Mouse (Mus musculus): ENCODE measurements at regions not wholly inside any gene's neighbourhood (a gene's known extent, or its start where the extent isn't known, plus 50 kb on each side); places are given as distances from the start of the nearest gene placed in this dataset.

DNA sequence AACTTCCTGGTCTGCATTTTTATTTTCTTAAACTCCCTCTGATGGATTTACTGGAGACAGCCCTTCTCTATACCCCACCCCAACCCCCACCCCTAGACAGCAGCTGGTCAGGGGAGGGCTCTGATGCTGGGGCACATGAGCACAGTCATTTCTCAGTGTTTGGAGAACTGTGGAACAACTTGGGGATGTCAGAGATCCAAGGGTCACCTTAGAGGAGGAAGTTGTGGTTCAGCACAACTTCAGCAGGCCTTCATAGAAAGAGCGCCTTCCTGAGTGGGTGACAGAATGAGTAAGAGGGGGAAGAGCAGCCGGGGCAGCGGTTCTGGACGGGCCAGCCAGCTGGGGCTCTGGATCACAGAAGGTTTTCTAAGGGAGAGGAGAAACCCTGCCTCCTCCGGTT is 298.2 kb upstream of the Stt3b start:
- no peaks in the 10 kb centered on the region for H3K9me3 ChIP-seq (ENCODE audit: low read length)
- H3K4me2 ChIP-seq (ENCODE audit: low read depth): no peak overlapping the region
- H3K27me3 ChIP-seq (ENCODE audit: insufficient read depth, low read length): no peaks in the 10 kb centered on the region
- no peak for TF ChIP-seq CTCF (IDR thresholded peaks at IDR 0.05; ENCODE audit: low read depth)
- WGBS: 92% methylated on average over 5 of the region's 5 CpGs
- DNase-seq (no peak), ATAC-seq (no peak)
- H3K27ac ChIP-seq (ENCODE audit: low read depth, low read length): no peak overlapping the region
- no peaks in the 10 kb centered on the region for H3K36me3 ChIP-seq (ENCODE audit: insufficient read depth)
- peaks cover 6% of the 10 kb centered on the region; the same call in 1 of the 2 replicates for H3K4me1 ChIP-seq (ENCODE audit: insufficient read depth)
- H3K9ac ChIP-seq: no peak overlapping the region
- no peak overlapping the region for H3K4me3 ChIP-seq (ENCODE audit: low read depth, low read length)

DNA sequence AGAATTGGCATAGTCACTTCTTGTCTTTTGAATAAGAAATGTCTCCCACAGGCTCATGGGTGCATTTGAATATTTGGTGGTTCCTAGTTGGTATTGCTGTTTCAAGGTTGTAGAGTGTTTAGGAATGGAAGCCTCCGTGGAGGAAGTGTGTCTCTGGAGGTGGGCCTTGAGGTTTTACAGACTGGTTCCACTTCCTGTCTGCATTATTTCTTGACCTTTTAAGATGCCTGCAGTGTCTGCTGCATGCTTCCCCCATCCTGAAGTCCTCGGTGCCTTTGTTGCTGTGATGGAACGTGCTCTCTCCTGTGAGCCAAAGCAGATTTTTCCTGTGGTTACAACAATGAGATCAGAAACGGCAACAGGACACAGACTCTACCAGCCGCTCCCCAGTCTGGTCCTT is 299.4 kb upstream of the Gadl1 start:
- no peak for ATAC-seq
- peaks cover 6% of the 10 kb centered on the region; the same call in 1 of the 2 replicates for H3K4me1 ChIP-seq (ENCODE audit: insufficient read depth)
- no peak overlapping the region for H3K9ac ChIP-seq
- 89% methylated on average over 5 of the region's 5 CpGs for WGBS
- H3K4me3 ChIP-seq (ENCODE audit: low read depth, low read length): no peak overlapping the region
- no peak overlapping the region for H3K4me2 ChIP-seq (ENCODE audit: low read depth)
- DNase-seq: no peak
- H3K27me3 ChIP-seq (ENCODE audit: insufficient read depth, low read length): no peaks in the 10 kb centered on the region
- H3K27ac ChIP-seq (ENCODE audit: low read depth, low read length): no peak overlapping the region
- no peaks in the 10 kb centered on the region for H3K9me3 ChIP-seq (ENCODE audit: low read length)
- H3K36me3 ChIP-seq (ENCODE audit: insufficient read depth): no peaks in the 10 kb centered on the region
- TF ChIP-seq CTCF (IDR thresholded peaks at IDR 0.05; ENCODE audit: low read depth): no peak

DNA sequence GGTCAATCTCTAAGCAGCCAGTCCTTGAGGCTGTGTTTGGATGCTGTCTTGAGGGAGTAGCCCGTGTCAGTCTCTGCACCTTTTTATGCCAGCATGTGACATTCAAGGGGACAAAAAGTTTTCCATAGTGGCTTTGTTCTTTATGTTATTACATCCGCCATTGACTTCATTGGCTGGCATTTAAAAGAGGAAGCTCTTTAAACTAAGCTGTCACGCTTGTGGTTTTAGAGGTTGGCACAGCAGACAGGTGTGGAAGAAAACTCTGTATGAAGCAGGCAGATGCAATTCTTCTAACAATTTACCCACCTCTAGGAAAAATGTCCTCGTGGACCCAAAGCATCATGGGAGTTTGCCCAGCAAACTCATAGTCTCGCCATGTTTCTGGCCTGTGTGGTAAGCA is 297.5 kb upstream of the Gadl1 start:
- Histone ChIP-seq H3K9me3 (ENCODE audit: low read length) (no peaks in the 10 kb centered on the region), H3K36me3 (ENCODE audit: insufficient read depth) (no peaks in the 10 kb centered on the region), H3K4me2 (ENCODE audit: low read depth) (no peak overlapping the region), H3K9ac (no peak overlapping the region), H3K4me3 (ENCODE audit: low read depth, low read length) (no peak overlapping the region), H3K27ac (ENCODE audit: low read depth, low read length) (no peak overlapping the region), H3K27me3 (ENCODE audit: insufficient read depth, low read length) (no peaks in the 10 kb centered on the region), H3K4me1 (ENCODE audit: insufficient read depth) (no peaks in the 10 kb centered on the region)
- DNase-seq (no peak), ATAC-seq (no peak)
- WGBS: 90% methylated on average over 5 of the region's 5 CpGs
- no peak for TF ChIP-seq CTCF (IDR thresholded peaks at IDR 0.05; ENCODE audit: low read depth)

DNA sequence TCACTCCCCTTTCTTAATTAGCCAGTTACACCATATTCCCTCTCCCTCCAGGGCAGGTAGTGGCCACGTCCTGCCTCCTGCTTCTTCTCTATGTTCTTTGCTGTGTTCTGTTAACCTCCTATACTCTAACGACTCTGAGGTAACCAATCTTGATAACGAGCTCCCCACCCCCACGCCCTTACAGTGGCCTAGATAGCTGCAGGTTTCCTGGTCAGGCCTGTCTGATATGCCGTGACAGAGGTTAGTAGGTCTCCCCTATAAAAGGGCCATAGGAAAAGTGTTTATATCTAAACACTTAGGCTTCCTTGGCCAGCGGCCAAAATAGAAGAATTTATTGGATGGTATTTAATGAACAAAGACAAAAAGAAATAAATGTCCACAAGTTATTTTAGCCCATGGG is 296.3 kb upstream of the Gadl1 start:
- Histone ChIP-seq H3K4me3 (ENCODE audit: low read depth, low read length) (no peak overlapping the region), H3K4me1 (ENCODE audit: insufficient read depth) (no peaks in the 10 kb centered on the region), H3K27ac (ENCODE audit: low read depth, low read length) (no peak overlapping the region), H3K27me3 (ENCODE audit: insufficient read depth, low read length) (no peaks in the 10 kb centered on the region), H3K9me3 (ENCODE audit: low read length) (no peaks in the 10 kb centered on the region), H3K4me2 (ENCODE audit: low read depth) (no peak overlapping the region), H3K9ac (no peak overlapping the region), H3K36me3 (ENCODE audit: insufficient read depth) (no peaks in the 10 kb centered on the region)
- DNase-seq: no peak
- no peak for ATAC-seq
- WGBS: 63% methylated on average over 6 of the region's 6 CpGs
- TF ChIP-seq CTCF (IDR thresholded peaks at IDR 0.05; ENCODE audit: low read depth): no peak

DNA sequence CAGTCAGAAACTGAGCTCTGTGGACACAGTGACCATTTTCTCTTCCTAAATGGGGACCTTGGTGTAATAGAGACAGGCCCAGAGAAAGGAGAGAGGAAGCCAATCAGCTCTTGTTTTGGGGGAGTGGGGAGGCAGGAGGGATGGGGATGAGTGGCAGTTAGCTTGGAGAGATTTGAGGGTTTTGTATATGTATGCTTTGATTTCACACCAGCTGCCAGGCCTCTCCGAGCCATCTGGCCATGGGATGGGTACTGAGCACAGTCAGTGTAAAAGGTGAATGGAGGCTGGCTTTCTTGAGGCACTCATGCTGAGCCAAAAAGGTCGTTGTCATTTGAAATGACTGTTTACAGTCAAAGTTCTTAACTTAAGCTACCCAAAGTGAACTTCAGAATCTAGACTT is 295.2 kb upstream of the Gadl1 start:
- Histone ChIP-seq H3K36me3 (ENCODE audit: insufficient read depth) (no peaks in the 10 kb centered on the region), H3K4me3 (ENCODE audit: low read depth, low read length) (no peak overlapping the region), H3K27ac (ENCODE audit: low read depth, low read length) (no peak overlapping the region), H3K9ac (no peak overlapping the region), H3K4me2 (ENCODE audit: low read depth) (no peak overlapping the region), H3K4me1 (ENCODE audit: insufficient read depth) (no peaks in the 10 kb centered on the region), H3K9me3 (ENCODE audit: low read length) (no peaks in the 10 kb centered on the region), H3K27me3 (ENCODE audit: insufficient read depth, low read length) (no peaks in the 10 kb centered on the region)
- 40% methylated on average over 2 of the region's 2 CpGs for WGBS
- no peak for TF ChIP-seq CTCF (IDR thresholded peaks at IDR 0.05; ENCODE audit: low read depth)
- DNase-seq: peak; percentile 37
- peak; percentile 51; the same call in 1 of the 2 replicates for ATAC-seq

DNA sequence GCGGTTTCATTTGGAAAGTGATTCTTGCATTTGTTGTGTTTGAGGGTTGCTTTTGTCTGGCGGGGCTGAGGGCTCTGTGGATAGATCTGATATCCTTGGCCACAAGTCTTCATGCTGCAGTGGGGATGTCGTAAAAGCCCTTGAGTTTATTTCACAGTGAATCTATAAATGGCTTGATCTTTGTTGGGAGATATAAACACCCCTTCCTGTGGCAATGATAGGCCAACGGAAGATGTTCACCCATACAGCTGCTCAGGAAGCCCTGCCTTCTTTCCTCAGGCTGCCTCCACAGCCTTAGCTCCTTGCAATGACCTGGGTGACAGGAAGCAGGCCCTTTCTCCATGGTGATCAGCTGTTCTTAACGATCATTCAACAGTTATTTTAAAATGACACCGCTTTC is 291.3 kb upstream of the Gadl1 start:
- no peak for TF ChIP-seq CTCF (IDR thresholded peaks at IDR 0.05; ENCODE audit: low read depth)
- 86% methylated on average over 6 of the region's 6 CpGs for WGBS
- Histone ChIP-seq H3K4me2 (ENCODE audit: low read depth) (no peak overlapping the region), H3K27me3 (ENCODE audit: insufficient read depth, low read length) (no peaks in the 10 kb centered on the region), H3K9ac (no peak overlapping the region), H3K9me3 (ENCODE audit: low read length) (no peaks in the 10 kb centered on the region), H3K27ac (ENCODE audit: low read depth, low read length) (no peak overlapping the region), H3K4me3 (ENCODE audit: low read depth, low read length) (no peak overlapping the region), H3K4me1 (ENCODE audit: insufficient read depth) (no peaks in the 10 kb centered on the region), H3K36me3 (ENCODE audit: insufficient read depth) (no peaks in the 10 kb centered on the region)
- DNase-seq (no peak), ATAC-seq (no peak)

DNA sequence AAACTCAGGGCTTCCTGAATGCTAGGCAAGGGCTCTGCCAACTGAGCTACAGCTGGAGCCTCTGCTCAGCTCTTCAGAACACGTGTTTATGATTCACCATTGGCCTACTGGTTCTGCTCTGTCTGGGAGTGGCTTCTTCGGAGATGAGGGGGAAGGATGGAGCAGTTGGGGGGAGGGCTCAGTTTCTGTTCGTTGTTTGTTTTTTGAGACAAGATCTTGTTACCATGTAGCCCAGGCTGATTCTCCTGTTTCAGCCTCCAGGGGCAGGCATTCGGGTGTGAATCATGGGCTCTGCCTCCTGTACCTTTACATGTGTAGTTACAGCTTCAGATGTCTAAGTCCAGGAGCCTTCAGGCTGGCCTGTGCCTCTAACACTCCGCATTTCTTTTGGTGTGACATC is 285.3 kb upstream of the Gadl1 start:
- no peak for TF ChIP-seq CTCF (IDR thresholded peaks at IDR 0.05; ENCODE audit: low read depth)
- ATAC-seq: no peak

More for the DNA sequence above, 285.3 kb upstream of the Gadl1 start:
- Histone ChIP-seq H3K9ac (no peak overlapping the region), H3K4me2 (ENCODE audit: low read depth) (no peak overlapping the region), H3K4me1 (ENCODE audit: insufficient read depth) (no peaks in the 10 kb centered on the region), H3K27me3 (ENCODE audit: insufficient read depth, low read length) (no peaks in the 10 kb centered on the region), H3K4me3 (ENCODE audit: low read depth, low read length) (no peak overlapping the region), H3K27ac (ENCODE audit: low read depth, low read length) (no peak overlapping the region), H3K9me3 (ENCODE audit: low read length) (no peaks in the 10 kb centered on the region), H3K36me3 (ENCODE audit: insufficient read depth) (no peaks in the 10 kb centered on the region)
- WGBS: 61% methylated on average over 5 of the region's 5 CpGs
- DNase-seq: no peak
